Mouse (Mus musculus): ENCODE data around the gene Yif1b. TPM values are rescaled to one million over a fixed set of nuclear protein-coding genes. Genes with fewer than 3 reads are reported as not detected.
A peak's percentile ranks its signal among the peaks of the same experiment; 100 is the strongest.

Yif1b gene
- total and polyA plus RNA-seq, 3 experiments, result 94.8 to 143 TPM; not detected in 1

GRCm38 (mm10) chr7:29211415-29212198, 26.5 kb upstream of the Yif1b start:
- Histone ChIP-seq H3K9me3 (replicated peaks; ENCODE audit: insufficient read depth, low read length) (no peaks in the 10 kb centered on the region), H3K79me2 (ENCODE audit: control insufficient read depth, insufficient read depth, low read length, poor library complexity) (no peaks in the 10 kb centered on the region), H3K27ac (ENCODE audit: control insufficient read depth, low read depth, low read length) (peak overlapping the region; percentile 94), H3K27me3 (ENCODE audit: control insufficient read depth in 1 of 2, insufficient read depth in 2 of 2, low read length in 2 of 2) (no peaks in the 10 kb centered on the region), H3K4me1 (ENCODE audit: control insufficient read depth in 1 of 2, insufficient read depth in 2 of 2, low read length in 2 of 2) (peaks cover under 1 to 1% of the 10 kb centered on the region in 2 experiments; a peak in 3 of 4 replicates), H3K36me3 (ENCODE audit: control insufficient read depth in 1 of 2, insufficient read depth in 2 of 2, low read length in 2 of 2) (peaks cover 0 to 2% of the 10 kb centered on the region in 2 experiments; a peak in 2 of 4 replicates), H3K4me3 (ENCODE audit: control insufficient read depth in 1 of 2, insufficient read depth in 1 of 2, low read depth in 2 of 2, low read length in 2 of 2) (peak overlapping the region; percentile 52 to 59), H3K9ac (ENCODE audit: control insufficient read depth, low read depth, low read length, poor library complexity, severe bottlenecking) (peak overlapping the region; percentile 48)
- DNase-seq (ENCODE audit: low read depth, low spot score), result peak; percentile 95
- TF ChIP-seq MEF2A (IDR thresholded peaks at IDR 0.05; ENCODE audit: extremely low read depth, insufficient replicate concordance, low read depth, low read length, poor library complexity, severe bottlenecking) (0 out of 2 replicates have a peak, but pooled peaks have one; percentile 5), TBP (IDR thresholded peaks at IDR 0.05; ENCODE audit: low read depth, low read length) (no peak), USF2 (IDR thresholded peaks at IDR 0.05; ENCODE audit: borderline replicate concordance in 1 of 2, insufficient read depth in 1 of 2, low read depth in 1 of 2, low read length in 2 of 2) (no peak), POLR2AphosphoS5 (IDR thresholded peaks at IDR 0.05; ENCODE audit: borderline replicate concordance, low read depth, low read length) (no peak), POLR2A (IDR thresholded peaks at IDR 0.05; ENCODE audit: control insufficient read depth in 1 of 2, insufficient read depth in 1 of 2, low read depth in 1 of 2, low read length in 2 of 2, poor library complexity in 1 of 2) (no peak), POLR2AphosphoS2 (IDR thresholded peaks at IDR 0.05; ENCODE audit: low read length) (no peak), CHD2 (IDR thresholded peaks at IDR 0.05; ENCODE audit: low read length) (no peak), TCF12 (IDR thresholded peaks at IDR 0.05; ENCODE audit: low read depth, low read length) (no peak), ZC3H11A (IDR thresholded peaks at IDR 0.05; ENCODE audit: low read depth, low read length) (no peak), GABPA (IDR thresholded peaks at IDR 0.05; ENCODE audit: low read depth, low read length) (no peak), E2F4 (IDR thresholded peaks at IDR 0.05; ENCODE audit: borderline replicate concordance, low read depth, low read length) (no peak), HCFC1 (IDR thresholded peaks at IDR 0.05; ENCODE audit: low read depth, low read length) (0 out of 2 replicates have a peak, but pooled peaks have one; percentile 40), CTCF (IDR thresholded peaks at IDR 0.05 in 2 of 3, conservative IDR thresholded peaks at IDR 0.05 in 1 of 3; ENCODE audit: control insufficient read depth in 1 of 3, insufficient read depth in 1 of 3, low read depth in 2 of 3, low read length in 3 of 3, poor library complexity in 1 of 3, severe bottlenecking in 1 of 3) (no peak), MXI1 (IDR thresholded peaks at IDR 0.05; ENCODE audit: low read depth, low read length) (peak; percentile 74; the same call in 1 of the 2 replicates), USF1 (IDR thresholded peaks at IDR 0.05; ENCODE audit: low read depth, low read length) (peak; percentile 15; the same call in 1 of the 2 replicates), SMC3 (IDR thresholded peaks at IDR 0.05; ENCODE audit: low read depth, low read length) (no peak), ZKSCAN1 (IDR thresholded peaks at IDR 0.05; ENCODE audit: low read depth, low read length) (no peak), MYB (IDR thresholded peaks at IDR 0.05; ENCODE audit: low read depth, low read length) (no peak), MAX (IDR thresholded peaks at IDR 0.05; ENCODE audit: low read length) (peak; percentile 38; the same call in 1 of the 2 replicates), RCOR1 (IDR thresholded peaks at IDR 0.05; ENCODE audit: low read depth, low read length) (no peak), ZNF384 (IDR thresholded peaks at IDR 0.05; ENCODE audit: low read depth, low read length) (peak; percentile 93), BHLHE40 (IDR thresholded peaks at IDR 0.05; ENCODE audit: borderline replicate concordance, low read depth, low read length) (no peak), JUND (IDR thresholded peaks at IDR 0.05; ENCODE audit: low read depth, low read length) (no peak), MYC (IDR thresholded peaks at IDR 0.05; ENCODE audit: low read depth, low read length) (no peak), CHD1 (IDR thresholded peaks at IDR 0.05; ENCODE audit: low read depth, low read length) (no peak), RAD21 (IDR thresholded peaks at IDR 0.05; ENCODE audit: low read depth, low read length) (no peak), NELFE (IDR thresholded peaks at IDR 0.05; ENCODE audit: low read depth, low read length) (no peak), TAL1 (IDR thresholded peaks at IDR 0.05; ENCODE audit: low read length) (no peak), MAZ (IDR thresholded peaks at IDR 0.05; ENCODE audit: low read depth, low read length) (peak; percentile 67; the same call in 1 of the 2 replicates), GATA1 (IDR thresholded peaks at IDR 0.05; ENCODE audit: low read depth, low read length) (no peak), NRF1 (IDR thresholded peaks at IDR 0.05; ENCODE audit: insufficient read depth, low read depth, low read length, poor library complexity, severe bottlenecking) (no peak), EP300 (IDR thresholded peaks at IDR 0.05; ENCODE audit: low read depth in 1 of 2, low read length in 2 of 2) (no peak), KAT2A (conservative IDR thresholded peaks at IDR 0.05; ENCODE audit: low read depth, low read length) (no peak), SIN3A (IDR thresholded peaks at IDR 0.05; ENCODE audit: low read length) (peak; percentile 52; the same call in 1 of the 2 replicates), ZMIZ1 (IDR thresholded peaks at IDR 0.05; ENCODE audit: low read depth, low read length) (no peak), ETS1 (IDR thresholded peaks at IDR 0.05; ENCODE audit: low read depth, low read length) (no peak)
